Mouse (Mus musculus): ENCODE results near the gene Rbmxl2.

Rbmxl2 gene

GRCm38 (mm10) chr7:107209204-107209860 lies at the start of gene Rbmxl2:
Rbmxl2 (plus strand) TSS chr7:107209445.
- peak; percentile 95 for DNase-seq (ENCODE audit: low read depth, low spot score)

- DNase-seq (ENCODE audit: low read depth, low spot score), result peak; percentile 57
Observed at GRCm38 (mm10) chr7:107166690-107167089, 42.6 kb upstream of the Rbmxl2 start, which contains the start of gene Nlrp14. Nlrp14 (plus strand) TSS chr7:107166990.

- peak; percentile 42 for DNase-seq (ENCODE audit: low read depth, low spot score)
Observed at GRCm38 (mm10) chr7:107180406-107180805, 28.8 kb upstream of the Rbmxl2 start.

DNA sequence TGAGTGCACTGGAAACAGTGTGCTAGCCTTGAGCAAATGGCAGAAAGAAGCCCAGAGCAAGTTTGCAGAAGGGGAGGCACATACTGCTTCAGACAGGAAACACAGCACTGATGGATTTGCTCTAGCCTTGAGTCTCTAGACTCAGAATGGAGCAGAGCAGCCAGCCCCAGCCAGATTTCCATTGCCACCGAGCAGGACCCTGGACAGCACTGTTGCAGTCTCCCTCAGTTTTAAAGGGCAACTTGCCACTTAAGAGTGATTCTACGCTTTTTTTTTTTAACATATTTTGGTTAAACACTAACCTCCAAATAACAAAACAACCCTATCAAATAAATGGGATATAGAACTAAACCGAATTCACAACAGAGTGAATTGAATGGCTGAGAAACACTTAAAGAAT lies 7.4 kb upstream of the Rbmxl2 start:
- DNase-seq (ENCODE audit: low read depth, low spot score), result peak; percentile 21

DNA sequence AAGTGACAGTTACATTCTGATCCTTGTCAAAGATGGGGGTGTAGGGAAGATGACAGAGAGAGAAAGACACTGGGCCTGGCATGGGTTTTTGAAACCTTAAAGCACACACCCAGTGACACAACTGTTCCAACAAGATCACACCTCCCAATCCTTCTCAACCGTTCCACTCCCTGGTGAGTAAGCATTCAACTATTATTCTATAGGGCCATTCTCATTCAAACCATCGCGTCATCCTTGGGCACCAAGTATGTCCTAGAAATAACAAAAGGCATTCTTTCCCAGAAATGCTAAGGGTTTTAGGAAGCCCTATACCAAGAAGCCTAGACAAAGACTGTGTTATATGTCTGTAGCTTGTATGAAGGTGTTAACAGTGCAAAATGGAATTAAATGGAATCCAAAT lies 1.4 kb upstream of the Rbmxl2 start:
- DNase-seq (ENCODE audit: low read depth, low spot score), result peak; percentile 98

GRCm38 (mm10) chr7:107210126-107210576 lies 906 bp downstream of the Rbmxl2 start:
- DNase-seq (ENCODE audit: low read depth, low spot score), result peak; percentile 33

- peak; percentile 49 for DNase-seq (ENCODE audit: low read depth, low spot score)
Observed at GRCm38 (mm10) chr7:107215723-107216122, 6.5 kb downstream of the Rbmxl2 start.

GRCm38 (mm10) chr7:107216845-107217244 lies 7.6 kb downstream of the Rbmxl2 start:
- DNase-seq (ENCODE audit: low read depth, low spot score), result peak; percentile 46

GRCm38 (mm10) chr7:107236854-107237253 lies 27.6 kb downstream of the Rbmxl2 start:
- peak; percentile 100 for DNase-seq (ENCODE audit: low read depth, low spot score)

DNA sequence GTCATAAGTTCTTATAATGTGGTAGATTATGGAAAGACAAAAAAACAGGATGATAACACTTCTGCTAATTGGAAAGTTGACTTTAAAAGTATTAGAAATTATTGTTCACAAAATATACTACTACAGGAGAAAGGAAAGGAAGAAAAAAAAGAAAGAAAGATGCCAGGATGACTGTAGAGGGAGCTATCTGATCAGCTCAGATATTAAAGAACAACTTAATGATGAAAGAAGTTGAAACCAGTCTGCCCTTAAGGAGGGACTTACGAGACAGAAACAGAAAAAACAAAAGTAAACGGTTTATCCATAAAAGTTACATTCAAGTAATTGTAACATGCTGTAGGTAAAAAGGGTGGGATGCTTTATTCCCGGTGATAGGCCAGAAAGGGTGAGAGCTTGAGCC lies 28.3 kb downstream of the Rbmxl2 start:
- no peak for DNase-seq (ENCODE audit: low read depth, low spot score)

- peak; percentile 55 for DNase-seq (ENCODE audit: low read depth, low spot score)
Observed at GRCm38 (mm10) chr7:107241371-107241883, 32.2 kb downstream of the Rbmxl2 start.

DNA sequence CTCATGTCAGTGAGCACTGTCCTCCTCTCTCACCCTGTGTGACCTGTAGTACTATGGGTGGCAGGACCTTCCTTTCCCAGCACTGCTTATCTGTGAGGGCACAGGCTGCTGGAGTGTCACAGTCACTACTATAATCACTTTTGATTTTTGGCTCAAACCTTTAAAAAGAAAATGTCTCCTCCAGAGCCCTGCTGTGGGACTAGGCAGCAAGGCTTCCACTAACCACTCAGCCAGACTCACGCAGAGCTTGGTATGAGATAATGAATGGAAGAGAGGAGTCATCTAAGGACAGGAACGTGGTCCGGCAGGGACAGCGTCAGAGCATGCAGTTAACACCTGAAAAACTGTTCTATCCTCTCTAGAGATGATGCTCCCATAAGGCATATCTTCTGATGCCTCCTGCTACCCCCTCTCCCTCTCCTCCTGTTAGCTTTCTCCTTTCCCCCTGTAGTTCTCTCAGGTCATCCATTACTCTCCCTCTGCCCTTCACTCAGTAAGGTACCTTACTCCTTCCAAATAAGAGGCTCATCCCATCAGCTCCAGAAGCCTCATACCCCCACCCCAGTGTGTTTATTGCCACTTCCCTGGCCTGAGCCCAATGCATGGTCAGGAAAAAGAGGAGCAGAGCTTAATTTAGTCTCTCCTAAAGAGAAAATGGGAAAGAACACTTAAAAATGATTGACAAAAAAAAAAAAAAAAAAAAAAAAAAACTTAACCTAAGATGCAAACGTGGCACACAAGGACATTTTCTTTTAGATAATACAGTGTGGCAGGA lies 41.2 kb downstream of the Rbmxl2 start:
- DNase-seq (ENCODE audit: low read depth, low spot score), result no peak

DNA sequence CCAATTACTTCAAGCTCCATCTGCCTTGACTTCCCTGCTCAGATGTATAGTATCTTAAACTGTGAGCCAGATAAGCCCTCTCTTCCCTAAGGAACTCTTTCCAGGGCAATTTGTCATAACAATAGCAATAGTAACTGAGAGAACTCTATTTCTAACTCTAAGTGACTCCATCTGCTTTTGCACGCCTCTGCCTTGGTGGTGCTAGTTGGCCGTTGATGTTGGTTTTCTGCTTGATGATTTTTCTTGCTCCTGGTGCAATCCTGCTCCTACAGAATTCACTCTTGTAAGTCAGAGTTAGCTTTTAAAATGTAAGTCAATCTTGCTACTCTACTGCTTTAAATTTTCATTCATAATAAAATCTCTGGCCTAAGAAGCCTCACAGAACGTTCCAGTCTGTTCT lies 44.1 kb downstream of the Rbmxl2 start:
- no peak for DNase-seq (ENCODE audit: low read depth, low spot score)

DNA sequence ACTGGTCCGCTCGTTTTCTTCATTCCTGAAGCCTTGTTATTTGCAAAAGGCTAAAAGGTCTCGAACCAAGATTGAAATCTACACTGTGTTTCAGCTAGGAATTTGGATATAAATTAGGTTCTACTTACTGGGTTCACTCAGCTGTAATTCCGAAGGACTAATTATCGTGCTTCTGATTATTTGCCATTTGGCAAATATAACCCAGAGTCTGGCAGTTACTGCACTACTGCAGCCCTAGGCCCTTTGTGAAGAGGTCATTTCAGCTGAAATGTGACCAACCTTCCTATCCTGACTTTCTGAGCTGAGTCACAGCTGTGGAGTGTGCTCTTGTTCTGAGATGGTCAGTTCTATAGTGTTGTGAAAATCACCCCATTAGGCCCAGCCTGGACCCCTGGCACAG lies 50.7 kb downstream of the Rbmxl2 start:
- DNase-seq (ENCODE audit: low read depth, low spot score), result no peak
